Mouse (Mus musculus) embryonic fibroblast, embryonic 13.5 days (primary cell): ENCODE measurements around the gene Rimklb.

Experiments used
- CTCF ChIP-seq: IDR thresholded peaks from 2 replicates; pipeline ENCODE4 v1.5.1; 2011; ENCODE audit warnings: mild to moderate bottlenecking, control low read depth, low read length, moderate library complexity, borderline replicate concordance; ENCODE audit not compliant: insufficient read depth
- POLR2A ChIP-seq: IDR thresholded peaks from 2 replicates; pipeline ENCODE4 v1.6.1; 2011; ENCODE audit warnings: low read depth, mild to moderate bottlenecking, control low read depth, low read length, moderate library complexity

GRCm38 (mm10) chr6:122470240-122470639 is 28.3 kb downstream of the Rimklb start:
- TF ChIP-seq POLR2A (no peak), CTCF (no peak)
